Mouse (Mus musculus): ENCODE measurements around the gene Ctsc. TPM values are rescaled to one million over a fixed set of nuclear protein-coding genes. Genes with fewer than 3 reads are reported as not detected.
A peak's percentile ranks its signal among the peaks of the same experiment; 100 is the strongest.

Ctsc gene
- total RNA-seq, 2 experiments from 2014 or later: 41.6 to 50.7 TPM

DNA sequence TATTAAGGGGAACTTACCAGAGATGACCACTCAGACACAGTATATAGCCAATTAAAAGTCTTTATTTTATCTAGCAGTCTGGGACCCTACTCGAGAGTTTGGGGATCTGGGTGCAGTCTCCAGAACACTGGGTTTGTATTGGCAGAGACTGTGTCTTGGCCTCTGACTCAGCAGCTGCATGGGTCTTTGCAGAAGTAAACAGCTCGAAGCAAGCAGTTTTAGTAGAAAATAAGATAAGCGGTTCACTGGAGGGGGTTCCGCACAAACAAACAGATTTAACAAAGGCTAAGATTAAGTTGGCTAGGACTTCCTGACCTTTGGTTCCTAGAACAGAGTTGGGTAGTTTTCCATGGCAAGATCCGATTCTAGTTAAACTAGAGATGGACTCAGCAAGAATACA is 13.0 kb upstream of the Ctsc start:
- intact Hi-C loops (cut with DNase I): no loop called here
- Histone ChIP-seq H3K4me3 (no peak overlapping the region), H3K27ac (no peak overlapping the region)
- no peak for TF ChIP-seq CTCF (IDR thresholded peaks at IDR 0.05)
- DNase-seq: no peak

DNA sequence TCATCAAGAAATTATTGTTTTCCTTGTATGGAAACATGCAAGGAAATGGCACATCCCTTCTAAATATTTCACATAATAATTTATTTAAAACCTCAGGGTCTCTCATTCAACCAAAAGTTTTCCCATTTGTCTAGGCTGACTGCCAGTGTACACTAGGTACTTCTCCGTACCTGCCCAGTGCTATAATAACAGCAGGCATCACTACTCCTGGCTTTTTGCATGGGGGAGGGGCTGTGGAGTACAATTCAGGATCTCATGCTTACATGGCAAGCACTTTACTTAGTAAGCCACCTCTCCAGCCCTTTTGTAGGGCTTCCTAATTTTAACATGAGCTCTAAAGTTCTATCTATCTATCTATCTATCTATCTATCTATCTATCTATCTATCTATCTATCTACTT is 8.0 kb upstream of the Ctsc start:
- Histone ChIP-seq H3K27ac (no peak overlapping the region), H3K4me3 (no peak overlapping the region)
- TF ChIP-seq CTCF (IDR thresholded peaks at IDR 0.05): no peak
- intact Hi-C loops (cut with DNase I): no loop called here
- DNase-seq: no peak

DNA sequence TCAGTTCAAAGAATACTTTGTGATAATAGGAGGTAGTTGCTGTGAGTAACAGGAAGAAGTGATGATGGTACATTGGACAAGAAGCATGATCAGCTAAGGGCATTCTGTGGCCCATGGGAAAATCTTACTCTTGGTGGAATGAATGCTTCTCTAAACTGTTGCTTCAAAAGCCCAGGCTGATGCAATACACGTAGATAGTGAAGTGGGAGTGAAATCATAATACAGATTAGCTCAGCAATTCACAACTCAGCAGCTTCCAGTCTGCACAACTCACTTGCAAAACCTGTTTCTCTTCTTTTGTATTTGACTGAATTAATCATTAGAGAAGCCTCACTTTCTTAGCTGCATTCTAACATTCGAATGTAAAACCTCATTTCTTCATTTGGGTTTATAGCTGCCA is 6.4 kb upstream of the Ctsc start:
- intact Hi-C loops (cut with DNase I): no loop called here
- TF ChIP-seq CTCF (IDR thresholded peaks at IDR 0.05): no peak
- Histone ChIP-seq H3K27ac (no peak overlapping the region), H3K4me3 (no peak overlapping the region)
- DNase-seq: no peak

DNA sequence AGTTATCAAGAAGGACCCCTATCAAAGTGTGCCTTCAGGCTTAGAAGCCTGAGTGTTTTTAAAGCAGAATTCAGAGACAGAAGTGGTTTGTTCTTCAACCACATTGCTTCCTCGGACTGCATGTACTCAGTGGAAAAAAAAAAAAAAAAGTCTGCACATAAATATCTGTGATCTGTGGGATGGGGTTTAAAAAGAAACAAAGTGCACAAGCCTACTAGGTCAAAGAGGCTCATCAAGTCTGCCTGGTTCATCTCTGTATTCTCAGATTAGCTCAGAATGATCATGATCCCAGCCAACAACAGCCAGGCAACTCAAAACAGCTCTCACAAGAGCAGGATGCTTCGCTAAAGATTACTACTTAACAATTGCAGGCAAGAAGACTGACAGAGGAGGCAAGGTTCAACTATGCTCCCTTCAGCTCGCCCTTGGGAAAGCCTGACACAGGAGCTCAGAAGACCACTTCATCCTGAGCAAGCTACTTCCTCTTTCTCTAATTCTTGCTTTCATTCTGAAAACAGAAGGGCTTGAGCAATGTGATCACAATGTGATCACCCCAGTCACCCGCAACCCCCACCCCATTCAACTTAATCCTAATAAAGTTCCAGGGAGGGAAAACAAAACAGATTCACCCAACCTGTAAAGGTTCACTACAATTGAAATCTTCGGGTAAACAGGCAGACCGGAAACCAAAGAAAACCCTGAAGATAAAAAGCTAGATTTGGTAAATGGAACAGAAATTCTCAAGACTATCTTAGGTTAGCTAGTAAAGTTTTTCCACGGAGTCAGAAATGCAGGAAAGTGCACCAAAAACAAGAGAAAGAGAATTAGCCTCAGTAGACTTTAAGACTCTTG is 745 bp upstream of the Ctsc start:
- H3K4me3 ChIP-seq: peak overlapping the region; percentile 88
- intact Hi-C loops (cut with DNase I): no loop called here
- peak overlapping the region; percentile 96 for H3K27ac ChIP-seq
- DNase-seq: no peak
- TF ChIP-seq CTCF (IDR thresholded peaks at IDR 0.05): no peak

DNA sequence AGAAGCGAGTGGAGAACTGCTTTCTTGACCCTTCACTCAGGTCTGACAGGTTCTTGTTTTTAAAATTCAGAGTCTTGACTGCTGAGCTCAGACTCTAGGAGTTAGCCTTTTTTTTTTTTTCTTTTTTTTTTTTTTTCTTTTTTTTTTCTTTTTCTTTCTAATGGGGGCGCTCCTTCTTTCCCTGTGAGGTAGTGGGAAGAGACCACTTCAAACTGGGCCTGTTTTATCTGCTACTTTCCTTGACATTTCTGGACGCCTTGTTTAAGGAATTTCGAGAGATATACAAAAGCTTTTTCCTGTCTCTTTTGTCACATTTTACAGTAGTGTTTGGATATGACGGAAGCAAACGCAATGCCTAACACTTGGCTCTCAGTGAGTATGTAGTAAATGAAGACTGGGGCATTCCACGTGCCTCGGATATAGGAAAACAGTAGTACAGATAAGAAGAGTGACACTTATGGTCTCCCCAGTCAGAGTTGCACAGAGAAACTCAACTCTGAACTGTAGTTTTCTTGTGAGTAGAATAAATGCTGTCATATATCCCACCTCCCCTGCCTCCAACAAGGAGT is 827 bp downstream of the Ctsc start:
- intact Hi-C loops (cut with DNase I): no loop called here
- Histone ChIP-seq H3K27ac (peak overlapping the region; percentile 96), H3K4me3 (peak overlapping the region; percentile 88)
- DNase-seq: no peak
- TF ChIP-seq CTCF (IDR thresholded peaks at IDR 0.05): no peak

DNA sequence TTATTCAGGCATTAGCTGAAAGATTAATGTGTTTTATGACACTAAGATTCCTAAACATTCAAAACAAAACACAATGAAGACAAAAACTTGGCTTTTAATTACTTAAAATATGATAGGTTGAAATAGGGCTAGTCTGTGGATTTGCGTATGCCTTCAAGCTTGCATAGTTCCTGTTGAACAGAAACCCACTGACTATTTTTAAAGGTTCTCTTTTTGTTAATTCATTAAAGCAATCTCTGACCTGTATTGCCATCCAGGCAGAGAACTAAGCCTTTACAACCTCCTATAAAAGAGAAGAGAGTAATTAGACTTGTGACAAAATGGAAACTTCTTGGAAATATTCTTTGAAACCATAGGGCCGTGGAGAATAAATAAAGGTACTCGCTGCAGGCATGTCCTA is 7.4 kb downstream of the Ctsc start:
- TF ChIP-seq CTCF (IDR thresholded peaks at IDR 0.05): no peak
- no peak overlapping the region for H3K4me3 ChIP-seq
- DNase-seq: no peak
- intact Hi-C loops (cut with DNase I): no loop called here
- no peak overlapping the region for H3K27ac ChIP-seq

DNA sequence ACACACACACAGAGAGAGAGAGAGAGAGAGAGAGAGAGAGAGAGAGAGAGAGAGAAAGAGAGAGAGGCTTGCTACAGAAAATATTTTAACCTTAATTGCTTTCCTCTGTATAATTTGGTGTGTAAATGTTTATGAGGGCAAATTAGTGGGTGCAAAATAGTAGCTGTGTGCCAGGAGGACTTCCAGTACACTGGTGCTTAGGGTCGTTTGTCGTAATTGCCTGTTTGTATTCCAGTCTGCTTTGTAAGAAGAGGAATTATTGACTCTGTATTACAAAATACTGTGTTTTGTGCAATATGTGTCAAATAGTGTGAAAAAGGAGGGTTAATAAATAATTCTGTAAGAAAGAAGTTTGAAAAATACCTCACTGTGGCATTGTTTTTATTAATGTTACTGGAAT is 13.2 kb downstream of the Ctsc start:
- TF ChIP-seq CTCF (IDR thresholded peaks at IDR 0.05): no peak
- no peak overlapping the region for H3K4me3 ChIP-seq
- DNase-seq: no peak
- H3K27ac ChIP-seq: no peak overlapping the region
- intact Hi-C loops (cut with DNase I): no loop called here

DNA sequence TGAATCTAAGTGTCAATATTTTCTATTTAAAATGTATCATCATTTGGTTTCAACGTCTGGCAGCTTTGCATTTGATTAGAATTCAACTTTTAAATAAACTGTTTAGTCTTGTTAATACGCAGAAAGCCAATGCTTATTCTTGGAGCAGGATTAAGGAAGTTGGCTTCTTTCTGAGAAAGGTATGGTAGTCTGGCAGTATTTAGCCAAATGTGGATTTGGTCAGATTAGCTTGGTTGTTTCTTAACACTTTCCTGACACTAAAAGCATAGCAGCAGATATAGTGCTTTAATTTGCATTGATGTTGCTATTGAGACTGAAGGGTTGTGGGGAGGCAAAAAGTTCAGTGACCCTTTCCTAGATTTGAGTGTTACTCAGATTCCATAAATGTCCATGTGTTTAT is 14.2 kb downstream of the Ctsc start:
- no peak for DNase-seq

DNA sequence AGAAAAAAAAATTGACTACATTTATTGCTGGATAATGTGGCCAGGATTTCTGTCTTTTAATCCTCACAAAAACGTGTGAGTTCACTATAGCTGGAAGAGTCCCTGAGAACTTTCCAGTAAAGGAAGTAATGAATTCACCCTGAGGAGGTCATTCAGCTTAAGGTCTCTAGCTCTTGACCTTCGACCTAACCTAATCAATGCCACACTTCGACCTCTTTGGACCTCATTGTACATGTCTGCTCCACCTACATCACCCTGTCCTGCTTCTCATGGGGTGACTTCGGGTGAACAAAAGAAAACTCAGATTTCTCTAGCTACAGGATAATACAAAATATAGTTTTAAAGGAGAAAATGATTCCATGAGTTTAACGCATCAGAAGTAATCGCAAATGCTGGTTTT is 16.0 kb downstream of the Ctsc start:
- intact Hi-C loops (cut with DNase I): no loop called here
- no peak for DNase-seq
- Histone ChIP-seq H3K27ac (peak overlapping the region; percentile 81), H3K4me3 (no peak overlapping the region)
- no peak for TF ChIP-seq CTCF (IDR thresholded peaks at IDR 0.05)

More for the DNA sequence above, 14.2 kb downstream of the Ctsc start:
- intact Hi-C loops (cut with DNase I): no loop called here
- TF ChIP-seq CTCF (IDR thresholded peaks at IDR 0.05): no peak
- H3K27ac ChIP-seq: 0 out of 2 replicates have a peak overlapping the region, but pooled peaks have one; percentile 1
- H3K4me3 ChIP-seq: no peak overlapping the region

DNA sequence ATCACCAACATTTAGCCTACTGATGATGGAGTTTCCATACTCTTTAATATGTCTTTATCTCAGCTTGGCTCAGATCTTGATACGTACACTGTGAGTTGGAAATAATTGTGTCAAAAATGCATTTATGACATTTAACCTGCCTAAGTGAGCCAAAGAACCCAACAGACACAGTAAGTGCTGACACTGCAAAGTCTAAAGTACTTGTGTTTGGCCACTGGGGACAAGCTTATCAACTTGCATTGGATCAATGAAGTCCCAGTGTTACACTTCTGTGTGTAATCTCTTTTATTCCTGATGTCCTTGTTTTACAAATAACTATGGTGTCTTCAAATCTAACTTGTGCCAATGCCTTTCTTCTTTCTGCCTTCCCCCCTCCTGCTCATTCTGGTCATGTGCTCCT is 18.1 kb downstream of the Ctsc start:
- intact Hi-C loops (cut with DNase I): no loop called here
- Histone ChIP-seq H3K27ac (peak overlapping the region; percentile 81), H3K4me3 (peak overlapping the region; percentile 64; the same call in 1 of the 2 replicates)
- TF ChIP-seq CTCF (IDR thresholded peaks at IDR 0.05): no peak
- no peak for DNase-seq

DNA sequence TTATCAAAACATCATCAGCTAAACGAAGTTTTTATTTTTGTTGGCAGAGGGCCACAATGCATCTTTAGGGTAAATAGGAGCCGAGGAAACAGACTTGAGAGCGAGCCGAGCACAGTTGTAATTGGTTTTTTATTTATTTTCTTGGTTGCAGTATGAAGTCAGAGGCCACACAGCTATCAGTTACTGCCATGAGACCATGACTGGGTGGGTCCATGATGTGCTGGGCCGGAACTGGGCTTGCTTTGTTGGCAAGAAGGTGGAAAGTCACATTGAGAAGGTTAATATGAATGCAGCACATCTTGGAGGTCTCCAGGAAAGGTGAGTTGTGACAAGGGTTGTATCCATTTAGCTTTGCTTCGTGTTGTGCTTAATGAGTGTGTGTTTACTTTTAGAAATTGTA is 19.0 kb downstream of the Ctsc start:
- intact Hi-C loops (cut with DNase I): no loop called here
- Histone ChIP-seq H3K4me3 (no peak overlapping the region), H3K27ac (0 out of 2 replicates have a peak overlapping the region, but pooled peaks have one; percentile 46)
- DNase-seq: no peak
- TF ChIP-seq CTCF (IDR thresholded peaks at IDR 0.05): no peak

DNA sequence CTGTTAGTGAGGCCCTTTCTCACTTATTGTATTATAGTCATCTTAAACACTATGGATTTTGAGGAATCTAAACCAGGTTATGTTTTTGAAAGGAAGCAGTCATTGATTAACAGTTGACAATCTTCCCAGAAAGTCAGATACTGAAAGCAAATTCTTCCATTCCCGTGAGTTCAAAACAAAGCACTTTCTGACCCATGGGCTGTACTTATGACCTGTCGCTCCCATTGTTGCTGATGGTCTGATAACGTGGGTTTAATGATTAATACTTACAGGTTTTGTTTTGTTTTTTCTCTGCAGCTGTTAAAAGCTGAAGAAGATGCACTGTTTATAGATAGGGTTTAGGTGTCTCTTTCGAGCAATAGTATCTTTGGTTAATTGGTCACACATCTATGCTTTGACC is 27.9 kb downstream of the Ctsc start:
- no peak for TF ChIP-seq CTCF (IDR thresholded peaks at IDR 0.05)
- H3K4me3 ChIP-seq: no peak overlapping the region
- intact Hi-C loops (cut with DNase I): no loop called here
- no peak overlapping the region for H3K27ac ChIP-seq
- no peak for DNase-seq

DNA sequence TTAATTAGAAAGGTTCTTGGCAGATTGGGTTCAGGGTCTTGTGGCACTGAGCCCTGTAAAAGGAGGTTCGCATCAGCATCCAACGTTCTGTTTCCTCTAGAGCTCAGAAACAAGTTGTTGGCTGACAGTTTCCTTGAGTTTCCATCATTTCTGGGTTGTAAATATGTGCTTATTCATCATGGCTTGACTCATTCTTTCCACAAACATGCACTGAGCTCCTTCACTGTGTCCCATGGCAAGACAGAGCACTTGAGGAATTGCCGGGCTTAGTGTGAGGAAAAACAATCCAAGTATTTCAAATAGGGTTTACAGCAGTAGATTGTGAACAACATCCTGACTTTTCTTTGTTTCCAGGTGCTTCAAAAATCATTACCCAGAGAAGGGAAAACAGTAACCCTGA is 28.8 kb downstream of the Ctsc start:
- intact Hi-C loops (cut with DNase I): no loop called here
- TF ChIP-seq CTCF (IDR thresholded peaks at IDR 0.05): no peak
- Histone ChIP-seq H3K4me3 (no peak overlapping the region), H3K27ac (no peak overlapping the region)
- DNase-seq: no peak

Data from gastrocnemius, adult 2 months (tissue).